Mouse (Mus musculus): ENCODE data around the gene Slc7a11. TPM values are rescaled to one million over a fixed set of nuclear protein-coding genes. Genes with fewer than 3 reads are reported as not detected.

Gene Slc7a11
- total and polyA plus RNA-seq, 2 experiments from 2014 or later: 3.9 to 21.7 TPM

- no peaks in the 10 kb centered on the region for H3K4me1 ChIP-seq (ENCODE audit: insufficient read depth, low read length)
- H3K9ac ChIP-seq (replicated peaks; ENCODE audit: low read length, poor library complexity, severe bottlenecking): no peak overlapping the region
- H3K9me3 ChIP-seq (ENCODE audit: low read length): no peaks in the 10 kb centered on the region
- DNase-seq (ENCODE audit: low spot score): no peak
- WGBS: 90% methylated on average over 3 of the region's 3 CpGs
- TF ChIP-seq CTCF (IDR thresholded peaks at IDR 0.05): no peak
- no peak overlapping the region for H3K4me3 ChIP-seq (ENCODE audit: low read depth, low read length)
- H3K27ac ChIP-seq (ENCODE audit: low read depth, low read length): no peak overlapping the region
- no peak overlapping the region for H3K4me2 ChIP-seq (ENCODE audit: low read depth, low read length, poor library complexity, severe bottlenecking)
- no peaks in the 10 kb centered on the region for H3K27me3 ChIP-seq (ENCODE audit: insufficient read depth, low read length)
- H3K36me3 ChIP-seq (ENCODE audit: insufficient read depth, low read length): no peaks in the 10 kb centered on the region
- ATAC-seq (ENCODE audit: low FRiP score): no peak
Measured at GRCm38 (mm10) chr3:49973994-49974393, 469.4 kb downstream of the Slc7a11 start.

DNA sequence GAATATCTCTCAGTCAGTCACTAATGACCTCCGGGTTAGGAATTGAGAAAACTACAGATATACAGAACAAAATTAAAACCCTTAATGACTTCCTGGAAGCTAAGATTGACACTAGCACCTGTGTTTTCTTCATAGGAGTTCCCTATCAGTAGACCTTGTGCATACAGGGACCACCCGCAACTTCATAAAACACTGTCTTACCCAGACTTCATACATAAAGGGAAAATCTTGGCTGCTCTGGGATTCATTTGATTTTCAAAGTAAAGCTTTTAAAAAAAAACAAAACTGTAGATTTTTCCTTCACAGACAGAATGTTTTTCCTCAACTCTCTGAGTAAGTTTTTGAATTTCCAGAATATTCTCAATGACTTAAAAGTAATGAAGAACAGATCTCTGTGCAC is 477.8 kb downstream of the Slc7a11 start:
- no peak overlapping the region for H3K4me3 ChIP-seq (ENCODE audit: low read depth, low read length)
- 92% methylated on average over 2 of the region's 2 CpGs for WGBS
- H3K27me3 ChIP-seq (ENCODE audit: insufficient read depth, low read length): no peaks in the 10 kb centered on the region
- no peaks in the 10 kb centered on the region for H3K4me1 ChIP-seq (ENCODE audit: insufficient read depth, low read length)
- no peak for DNase-seq (ENCODE audit: low spot score)
- H3K9me3 ChIP-seq (ENCODE audit: low read length): no peaks in the 10 kb centered on the region
- no peak overlapping the region for H3K27ac ChIP-seq (ENCODE audit: low read depth, low read length)
- no peak for ATAC-seq (ENCODE audit: low FRiP score)
- no peak overlapping the region for H3K4me2 ChIP-seq (ENCODE audit: low read depth, low read length, poor library complexity, severe bottlenecking)
- no peaks in the 10 kb centered on the region for H3K36me3 ChIP-seq (ENCODE audit: insufficient read depth, low read length)
- no peak for TF ChIP-seq CTCF (IDR thresholded peaks at IDR 0.05)
- no peak overlapping the region for H3K9ac ChIP-seq (replicated peaks; ENCODE audit: low read length, poor library complexity, severe bottlenecking)

DNA sequence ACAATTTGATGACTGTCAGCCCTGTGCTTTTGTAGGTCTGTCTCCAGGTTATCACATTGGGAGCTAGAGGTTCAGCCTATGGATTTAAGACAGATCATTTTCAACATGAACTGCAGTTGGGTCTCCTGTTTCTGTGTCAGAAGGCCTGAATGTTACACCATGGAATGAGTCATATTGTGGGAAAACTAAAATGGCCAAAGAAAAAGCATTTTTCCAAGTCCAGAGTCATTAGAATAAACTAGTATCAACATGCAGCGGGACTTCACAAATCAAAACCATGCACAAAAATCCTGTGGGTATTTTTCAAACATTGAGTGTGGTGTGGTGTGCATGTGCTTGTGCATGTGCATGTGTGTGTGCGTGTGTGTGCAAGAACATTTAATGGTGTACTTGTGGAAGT is 482.8 kb downstream of the Slc7a11 start:
- 89% methylated on average over 2 of the region's 2 CpGs for WGBS
- TF ChIP-seq CTCF (IDR thresholded peaks at IDR 0.05): no peak
- H3K36me3 ChIP-seq (ENCODE audit: insufficient read depth, low read length): no peaks in the 10 kb centered on the region
- no peaks in the 10 kb centered on the region for H3K4me1 ChIP-seq (ENCODE audit: insufficient read depth, low read length)
- no peak overlapping the region for H3K27ac ChIP-seq (ENCODE audit: low read depth, low read length)
- H3K9ac ChIP-seq (replicated peaks; ENCODE audit: low read length, poor library complexity, severe bottlenecking): no peak overlapping the region
- no peak overlapping the region for H3K4me3 ChIP-seq (ENCODE audit: low read depth, low read length)
- no peak for DNase-seq (ENCODE audit: low spot score)
- H3K9me3 ChIP-seq (ENCODE audit: low read length): no peaks in the 10 kb centered on the region
- no peak overlapping the region for H3K4me2 ChIP-seq (ENCODE audit: low read depth, low read length, poor library complexity, severe bottlenecking)
- ATAC-seq (ENCODE audit: low FRiP score): no peak
- H3K27me3 ChIP-seq (ENCODE audit: insufficient read depth, low read length): no peaks in the 10 kb centered on the region

DNA sequence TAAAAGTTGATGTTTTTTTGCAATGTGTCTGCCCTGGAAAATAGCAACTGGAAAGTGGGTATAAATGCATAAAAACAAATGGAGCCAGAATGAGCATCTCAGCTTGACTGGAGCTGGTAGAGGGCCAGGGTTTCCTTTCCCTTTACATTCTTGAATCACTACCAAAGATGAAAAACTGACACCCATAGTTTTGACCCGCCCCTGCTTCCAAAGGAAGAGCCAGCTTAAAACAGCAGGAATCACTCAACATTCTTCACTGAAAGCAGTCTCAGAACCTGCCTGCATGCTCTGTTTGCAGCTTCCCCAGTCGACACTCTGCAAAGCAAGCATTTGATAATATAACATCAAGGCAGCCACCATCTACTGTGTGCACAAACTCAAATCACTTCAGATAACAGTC is 496.6 kb downstream of the Slc7a11 start:
- Histone ChIP-seq H3K4me1 (ENCODE audit: insufficient read depth, low read length) (no peaks in the 10 kb centered on the region), H3K4me2 (ENCODE audit: low read depth, low read length, poor library complexity, severe bottlenecking) (no peak overlapping the region), H3K9me3 (ENCODE audit: low read length) (no peaks in the 10 kb centered on the region), H3K36me3 (ENCODE audit: insufficient read depth, low read length) (no peaks in the 10 kb centered on the region), H3K4me3 (ENCODE audit: low read depth, low read length) (no peak overlapping the region), H3K9ac (replicated peaks; ENCODE audit: low read length, poor library complexity, severe bottlenecking) (no peak overlapping the region), H3K27me3 (ENCODE audit: insufficient read depth, low read length) (no peaks in the 10 kb centered on the region), H3K27ac (ENCODE audit: low read depth, low read length) (no peak overlapping the region)
- no peak for TF ChIP-seq CTCF (IDR thresholded peaks at IDR 0.05)
- 51% methylated on average over 2 of the region's 2 CpGs for WGBS
- DNase-seq (ENCODE audit: low spot score) (no peak), ATAC-seq (ENCODE audit: low FRiP score) (no peak)

- ATAC-seq (ENCODE audit: low FRiP score) (no peak), DNase-seq (ENCODE audit: low spot score) (peak; percentile 47)
- no peak overlapping the region for H3K4me2 ChIP-seq (ENCODE audit: low read depth, low read length, poor library complexity, severe bottlenecking)
- no peak overlapping the region for H3K9ac ChIP-seq (replicated peaks; ENCODE audit: low read length, poor library complexity, severe bottlenecking)
- no peaks in the 10 kb centered on the region for H3K9me3 ChIP-seq (ENCODE audit: low read length)
- WGBS: 92% methylated on average over 5 of the region's 5 CpGs
- no peaks in the 10 kb centered on the region for H3K27me3 ChIP-seq (ENCODE audit: insufficient read depth, low read length)
- no peaks in the 10 kb centered on the region for H3K4me1 ChIP-seq (ENCODE audit: insufficient read depth, low read length)
- H3K4me3 ChIP-seq (ENCODE audit: low read depth, low read length): no peak overlapping the region
- no peak overlapping the region for H3K27ac ChIP-seq (ENCODE audit: low read depth, low read length)
- TF ChIP-seq CTCF (IDR thresholded peaks at IDR 0.05): no peak
- no peaks in the 10 kb centered on the region for H3K36me3 ChIP-seq (ENCODE audit: insufficient read depth, low read length)
Measured at GRCm38 (mm10) chr3:49944783-49945182, 498.6 kb downstream of the Slc7a11 start.

DNA sequence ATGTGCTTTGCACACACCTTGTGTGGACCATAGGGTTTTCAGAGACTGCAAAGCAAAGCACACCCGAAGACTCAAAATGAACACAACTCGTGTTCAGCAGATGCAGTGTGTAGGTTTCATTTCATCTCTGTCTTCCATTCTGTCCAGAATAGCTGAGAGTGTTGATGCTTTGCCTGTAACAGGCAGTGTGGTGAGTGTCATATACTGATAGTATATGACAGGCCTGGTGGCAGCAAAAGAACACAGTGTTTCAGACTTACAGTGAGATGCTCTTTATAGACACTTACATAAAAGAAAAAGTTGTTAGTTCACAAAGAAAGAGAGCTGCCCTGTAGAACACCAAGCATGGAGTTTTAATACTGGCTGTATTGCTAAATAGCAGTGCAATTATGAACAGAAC is 505.8 kb downstream of the Slc7a11 start:
- ATAC-seq (ENCODE audit: low FRiP score): no peak
- Histone ChIP-seq H3K4me2 (ENCODE audit: low read depth, low read length, poor library complexity, severe bottlenecking) (no peak overlapping the region), H3K27ac (ENCODE audit: low read depth, low read length) (no peak overlapping the region), H3K4me1 (ENCODE audit: insufficient read depth, low read length) (no peaks in the 10 kb centered on the region), H3K4me3 (ENCODE audit: low read depth, low read length) (no peak overlapping the region), H3K9ac (replicated peaks; ENCODE audit: low read length, poor library complexity, severe bottlenecking) (no peak overlapping the region), H3K9me3 (ENCODE audit: low read length) (no peaks in the 10 kb centered on the region), H3K27me3 (ENCODE audit: insufficient read depth, low read length) (no peaks in the 10 kb centered on the region), H3K36me3 (ENCODE audit: insufficient read depth, low read length) (no peaks in the 10 kb centered on the region)
- no peak for TF ChIP-seq CTCF (IDR thresholded peaks at IDR 0.05)
- WGBS: 83% methylated on average over 2 of the region's 2 CpGs
- DNase-seq (ENCODE audit: low spot score): no peak

GRCm38 (mm10) chr3:49929496-49929895 is 513.9 kb downstream of the Slc7a11 start:
- no peak for TF ChIP-seq CTCF (IDR thresholded peaks at IDR 0.05)
- no peaks in the 10 kb centered on the region for H3K4me1 ChIP-seq (ENCODE audit: insufficient read depth, low read length)
- no peak overlapping the region for H3K9ac ChIP-seq (replicated peaks; ENCODE audit: low read length, poor library complexity, severe bottlenecking)

More at GRCm38 (mm10) chr3:49929496-49929895, 513.9 kb downstream of the Slc7a11 start:
- H3K27me3 ChIP-seq (ENCODE audit: insufficient read depth, low read length): no peaks in the 10 kb centered on the region
- no peaks in the 10 kb centered on the region for H3K36me3 ChIP-seq (ENCODE audit: insufficient read depth, low read length)
- DNase-seq (ENCODE audit: low spot score) (no peak), ATAC-seq (ENCODE audit: low FRiP score) (no peak)
- no peak overlapping the region for H3K4me2 ChIP-seq (ENCODE audit: low read depth, low read length, poor library complexity, severe bottlenecking)
- no peak overlapping the region for H3K4me3 ChIP-seq (ENCODE audit: low read depth, low read length)
- H3K9me3 ChIP-seq (ENCODE audit: low read length): no peaks in the 10 kb centered on the region
- H3K27ac ChIP-seq (ENCODE audit: low read depth, low read length): no peak overlapping the region

Measured in midbrain, postnatal 0 days (tissue).